Mouse (Mus musculus) CH12.LX (cell line): Measurements from ENCODE around the gene Ppp1r16b.

ENCODE experiments used
- CTCF ChIP-seq, 2 experiments: IDR thresholded peaks in 1 of 2; conservative IDR thresholded peaks in 1 of 2; 2 replicates each; pipeline ENCODE4 v1.5.1; 2011 to 2012; ENCODE audit warnings: low read depth in 2 of 2, low read length in 2 of 2, improper control_type of control experiment in 1 of 2, inconsistent platforms in 1 of 2, mild to moderate bottlenecking in 1 of 2, moderate library complexity in 1 of 2
- ELF1 ChIP-seq: IDR thresholded peaks from 2 replicates; pipeline ENCODE4 v1.6.1; 2014; ENCODE audit warnings: low read depth, mild to moderate bottlenecking, inconsistent platforms, low read length, improper control_type of control experiment
- MAZ ChIP-seq: IDR thresholded peaks from 2 replicates; pipeline ENCODE4 v1.6.1; 2012; ENCODE audit warnings: low read depth, mild to moderate bottlenecking, inconsistent platforms, low read length, improper control_type of control experiment, moderate library complexity
- MYC ChIP-seq: IDR thresholded peaks from 2 replicates; pipeline ENCODE4 v1.6.1; 2011; ENCODE audit warnings: low read depth, mild to moderate bottlenecking, improper control_type of control experiment, low read length
- NRF1 ChIP-seq: IDR thresholded peaks from 2 replicates; pipeline ENCODE4 v1.6.1; 2014; ENCODE audit warnings: low read depth, mild to moderate bottlenecking, inconsistent platforms, low read length, improper control_type of control experiment, moderate library complexity
- POLR2A ChIP-seq: IDR thresholded peaks from 2 replicates; pipeline ENCODE4 v1.6.1; 2011; ENCODE audit warnings: low read depth, mild to moderate bottlenecking, improper control_type of control experiment, low read length
- SIN3A ChIP-seq: IDR thresholded peaks from 2 replicates; pipeline ENCODE4 v1.6.1; 2012; ENCODE audit warnings: low read length, improper control_type of control experiment, inconsistent platforms
- TCF12 ChIP-seq: IDR thresholded peaks from 2 replicates; pipeline ENCODE4 v1.6.1; 2014; ENCODE audit warnings: low read depth, mild to moderate bottlenecking, inconsistent platforms, low read length, improper control_type of control experiment
- USF1 ChIP-seq: IDR thresholded peaks from 2 replicates; pipeline ENCODE4 v1.6.1; 2014; ENCODE audit warnings: low read depth, mild to moderate bottlenecking, inconsistent platforms, low read length, improper control_type of control experiment
- ZC3H11A ChIP-seq: IDR thresholded peaks from 2 replicates; pipeline ENCODE4 v1.6.1; 2012; ENCODE audit warnings: low read depth, mild to moderate bottlenecking, inconsistent platforms, low read length, improper control_type of control experiment

- TF ChIP-seq USF1 (no peak), CTCF (conservative IDR thresholded peaks at IDR 0.05 in 1 of 2, IDR thresholded peaks at IDR 0.05 in 1 of 2; ENCODE audit: low read depth in 2 of 2, low read length in 2 of 2) (no peak), POLR2A (no peak), ZC3H11A (no peak), ELF1 (no peak), SIN3A (no peak), NRF1 (no peak), MYC (no peak), TCF12 (no peak), MAZ (no peak)
Observed at GRCm38 (mm10) chr2:158768771-158769170, 103.6 kb downstream of the Ppp1r16b start.
